Mouse (Mus musculus) kidney, postnatal 25 days (tissue): ENCODE measurements at regions not wholly inside any gene's neighbourhood (a gene's known extent, or its start where the extent isn't known, plus 50 kb on each side); places are given as distances from the start of the nearest gene placed in this dataset.

Source experiments
- DNase-seq, 2 experiments: peaks; one replicate each; pipeline ENCODE4 v3.0.0; 2021; ENCODE audit warnings: mixed read lengths in 2 of 2

DNA sequence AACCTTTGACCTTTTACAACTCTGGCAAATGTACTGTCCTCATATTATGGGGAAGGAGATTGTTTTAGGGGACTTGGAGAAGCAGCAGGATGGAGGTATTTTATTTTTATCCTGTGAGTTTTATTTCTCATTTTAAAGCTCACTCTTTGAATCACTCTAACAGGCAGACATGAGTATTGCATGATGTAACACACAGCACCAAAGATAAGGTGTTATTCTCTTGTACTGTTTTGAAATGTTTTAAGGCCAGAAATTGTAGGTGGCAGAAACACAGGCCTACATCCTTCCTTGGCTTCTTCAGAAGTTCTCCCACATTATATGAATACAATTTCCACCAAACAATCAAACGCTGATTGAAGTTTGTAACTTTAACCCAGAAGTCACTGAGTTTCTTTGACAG is 377.9 kb upstream of the Nr2f1 start:
- no peak for DNase-seq

DNA sequence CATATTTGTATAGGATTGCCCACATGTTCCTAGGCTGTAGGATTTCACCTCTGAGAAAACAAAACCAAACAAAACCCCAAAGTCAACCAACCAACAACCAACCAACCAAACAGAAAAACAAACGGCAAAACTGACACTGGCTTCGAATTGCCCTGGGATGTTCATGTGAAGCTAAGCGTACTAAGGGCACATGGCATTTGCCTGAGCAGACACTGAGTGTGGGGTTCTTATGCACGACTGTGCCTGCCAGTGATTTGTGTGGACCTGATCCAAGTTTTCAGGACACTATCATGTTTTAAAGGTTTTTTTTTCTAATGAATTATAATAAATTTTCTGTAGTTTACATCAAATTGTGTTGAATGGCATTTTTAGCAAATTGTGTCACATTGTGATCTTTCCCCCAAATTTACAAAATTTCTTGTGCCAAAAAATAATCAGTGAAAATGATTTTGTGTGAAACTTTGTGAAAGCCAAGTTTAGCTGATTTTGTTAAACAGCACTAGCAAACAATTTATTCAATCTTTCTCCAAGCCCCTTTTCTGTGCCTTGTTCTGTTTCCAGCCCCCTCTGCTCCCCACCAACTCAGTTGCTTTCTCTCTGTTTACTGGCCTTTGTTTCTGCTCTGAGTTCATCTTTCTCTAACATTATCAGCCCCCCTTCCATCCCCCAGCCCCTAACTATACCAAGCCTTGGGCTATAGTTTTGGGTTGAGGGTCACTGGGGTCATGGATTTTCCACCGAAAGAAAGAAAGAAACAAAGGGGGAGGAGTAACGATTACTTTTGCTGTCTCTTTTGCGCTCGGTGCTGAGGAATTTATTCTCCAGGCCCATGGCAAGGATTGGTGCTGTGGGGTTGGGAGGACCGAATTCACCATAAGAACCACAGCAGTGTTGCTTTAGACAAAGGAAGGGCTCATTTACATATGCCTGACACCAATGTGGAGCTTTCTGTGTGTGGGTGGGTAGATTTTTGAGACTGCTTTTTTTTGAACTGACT is 377.0 kb upstream of the Nr2f1 start:
- DNase-seq = no peak

DNA sequence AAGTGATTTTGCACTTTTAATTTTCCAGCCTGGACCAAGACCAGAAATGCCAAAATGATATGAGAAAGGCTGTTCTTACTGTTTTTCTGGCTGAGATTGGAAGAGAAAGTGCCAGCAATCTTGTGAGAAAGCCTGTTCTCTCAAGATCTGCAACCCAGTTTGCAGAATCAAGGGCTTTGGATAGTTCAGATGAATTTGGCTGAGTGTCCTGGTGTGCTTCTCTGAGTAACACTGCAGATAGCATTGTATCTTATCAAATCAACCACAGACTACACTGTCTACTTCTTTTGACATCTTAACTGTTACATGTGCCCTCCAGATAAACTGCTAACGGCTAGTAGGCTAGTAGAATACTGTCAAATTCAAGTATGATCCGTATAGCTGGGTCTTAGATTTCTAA is 371.5 kb upstream of the Nr2f1 start:
- no peak for DNase-seq

DNA sequence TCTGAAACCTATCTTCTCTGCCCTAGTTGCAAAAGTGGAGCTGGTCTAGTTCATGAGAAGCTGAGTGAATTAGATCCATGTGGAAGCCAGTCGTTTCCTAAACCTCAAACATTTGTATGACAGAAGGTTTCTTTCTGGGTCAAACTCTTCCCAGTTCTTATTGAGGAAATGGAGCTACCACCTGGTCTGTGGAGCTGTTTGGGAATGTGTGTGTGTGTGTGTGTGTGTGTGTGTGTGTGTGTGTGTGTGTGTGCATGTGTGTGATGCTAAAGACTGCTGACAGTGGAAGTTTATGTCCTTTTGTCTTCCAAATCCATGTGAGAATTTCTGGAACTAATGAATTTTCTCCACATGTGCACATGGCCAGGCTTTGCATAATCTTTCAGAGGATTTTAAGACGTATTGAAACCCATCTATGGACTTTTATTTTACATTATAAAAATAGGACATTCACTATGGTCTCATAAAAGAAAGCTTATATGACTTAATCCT is 324.9 kb upstream of the Nr2f1 start:
- DNase-seq = no peak

DNA sequence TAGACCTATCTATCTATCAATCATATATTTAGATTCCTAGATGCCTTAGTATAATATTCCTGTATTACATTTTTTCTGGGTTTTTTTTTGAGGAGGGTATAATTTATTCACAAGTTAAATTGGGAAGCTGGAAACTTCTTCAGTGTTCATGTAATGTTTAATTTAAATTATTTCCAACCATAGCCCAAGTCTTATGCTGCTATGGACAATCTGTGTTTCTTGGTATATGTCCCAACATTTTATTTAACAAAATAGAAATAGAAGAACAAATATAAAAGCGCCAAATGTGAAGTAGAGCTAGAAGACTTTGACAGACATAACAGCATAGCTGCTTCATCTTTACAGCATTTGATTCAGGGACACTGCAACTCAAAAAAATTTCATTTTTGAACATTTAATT is 321.2 kb upstream of the Nr2f1 start:
- no peak for DNase-seq

DNA sequence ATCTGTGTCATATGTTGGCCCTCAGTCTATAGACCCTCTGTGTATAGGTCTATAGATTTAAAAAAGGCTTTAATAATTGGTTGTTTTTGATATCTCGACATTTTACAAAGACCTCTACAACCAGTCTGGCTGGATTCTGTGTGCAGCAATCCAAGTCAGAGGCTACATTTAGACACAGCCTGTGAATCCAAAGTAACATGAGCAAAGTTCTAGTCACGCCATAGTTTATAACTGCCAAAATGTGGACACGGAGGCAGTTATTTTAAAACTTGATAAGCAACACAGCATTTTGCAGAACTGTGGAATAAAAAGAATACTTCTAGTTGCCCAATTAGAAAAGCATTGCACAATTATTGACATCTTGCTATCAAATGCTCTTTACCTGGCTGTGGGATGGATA is 320.6 kb upstream of the Nr2f1 start:
- no peak for DNase-seq

DNA sequence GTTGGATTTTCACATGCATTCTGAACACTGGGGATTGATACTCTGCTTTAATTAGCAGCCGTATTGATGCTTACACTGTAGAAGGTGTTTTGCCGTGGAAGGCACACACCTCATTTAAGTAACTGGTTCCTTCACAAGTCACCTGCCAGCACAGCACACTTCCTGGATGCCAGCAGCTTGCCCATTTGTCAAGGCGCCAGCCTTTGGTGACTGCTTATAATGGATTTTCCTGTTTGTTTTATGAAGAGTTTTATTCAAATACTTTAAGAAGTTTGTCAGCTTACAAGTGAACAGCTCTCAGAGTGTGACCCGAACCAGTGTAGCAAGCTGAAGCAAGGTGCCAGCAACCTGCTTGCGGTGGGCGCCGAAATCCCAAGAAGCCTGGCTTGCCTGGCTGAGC is 301.0 kb upstream of the Nr2f1 start:
- peak; percentile 2 to 31 for DNase-seq

DNA sequence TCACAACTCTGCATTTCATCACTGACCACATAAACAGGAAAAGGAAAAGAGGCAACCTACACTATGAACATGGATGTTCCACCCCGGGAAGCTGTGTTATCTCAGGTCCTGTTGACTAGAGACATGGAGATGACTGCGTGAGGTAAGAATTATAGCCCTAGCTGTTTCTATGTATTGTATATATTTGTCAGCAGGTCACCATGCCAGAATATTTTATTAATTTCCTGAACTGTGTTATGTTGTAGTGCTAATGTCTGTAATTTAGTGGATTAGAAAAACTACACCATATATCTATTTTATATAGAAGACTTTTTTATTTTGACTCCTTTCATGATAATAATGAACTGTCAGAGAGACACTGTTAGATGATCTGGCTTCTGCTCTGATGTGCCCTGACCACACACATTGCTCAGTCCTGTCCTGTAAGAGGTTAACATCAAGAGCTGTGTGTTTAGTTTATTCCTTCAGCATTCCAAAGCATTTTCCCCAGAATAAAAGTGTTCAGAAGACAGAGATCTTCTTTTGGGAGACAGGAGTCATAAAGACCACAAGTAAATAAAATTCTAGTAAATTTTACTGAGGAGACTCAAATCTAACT is 284.3 kb upstream of the Nr2f1 start:
- DNase-seq = no peak

DNA sequence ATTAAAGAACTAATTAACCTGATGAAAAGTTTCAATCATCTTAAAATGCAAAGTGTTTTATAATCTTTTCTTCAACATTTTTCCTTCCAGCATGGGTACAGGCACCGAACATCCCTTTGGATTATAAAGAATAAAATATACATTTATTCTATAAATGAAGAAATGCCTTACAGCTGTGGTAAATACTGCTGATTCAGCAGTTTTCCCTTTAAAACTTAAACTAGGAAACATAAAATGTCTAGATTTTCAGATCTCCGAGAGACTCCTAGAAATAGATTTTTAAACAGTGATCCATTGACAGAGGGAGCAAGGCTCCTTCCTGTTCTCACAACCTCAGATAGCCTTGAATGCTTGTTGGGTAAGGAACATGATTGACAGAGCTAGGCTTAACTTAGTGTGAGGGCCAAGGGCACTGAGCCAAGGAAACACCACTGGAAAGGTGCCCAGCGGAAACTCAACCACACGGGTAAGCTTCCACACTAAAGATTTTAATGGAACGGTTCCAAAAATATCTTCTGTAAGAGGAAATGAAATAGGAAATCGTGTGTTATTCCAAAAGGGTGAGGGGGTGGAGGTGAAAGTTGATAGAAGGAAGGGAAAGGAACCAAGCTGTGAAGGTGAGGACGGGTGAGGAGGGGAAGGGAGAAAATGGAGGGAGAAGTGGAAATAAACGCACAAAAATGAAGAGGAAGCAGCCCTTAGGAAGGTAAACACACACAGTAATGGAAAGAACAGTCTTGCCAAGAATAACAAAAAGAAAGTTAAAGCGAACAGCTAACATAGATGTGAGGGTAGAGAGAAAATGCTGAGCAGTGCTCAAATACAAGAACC is 283.6 kb upstream of the Nr2f1 start:
- peak; percentile 81 for DNase-seq

DNA sequence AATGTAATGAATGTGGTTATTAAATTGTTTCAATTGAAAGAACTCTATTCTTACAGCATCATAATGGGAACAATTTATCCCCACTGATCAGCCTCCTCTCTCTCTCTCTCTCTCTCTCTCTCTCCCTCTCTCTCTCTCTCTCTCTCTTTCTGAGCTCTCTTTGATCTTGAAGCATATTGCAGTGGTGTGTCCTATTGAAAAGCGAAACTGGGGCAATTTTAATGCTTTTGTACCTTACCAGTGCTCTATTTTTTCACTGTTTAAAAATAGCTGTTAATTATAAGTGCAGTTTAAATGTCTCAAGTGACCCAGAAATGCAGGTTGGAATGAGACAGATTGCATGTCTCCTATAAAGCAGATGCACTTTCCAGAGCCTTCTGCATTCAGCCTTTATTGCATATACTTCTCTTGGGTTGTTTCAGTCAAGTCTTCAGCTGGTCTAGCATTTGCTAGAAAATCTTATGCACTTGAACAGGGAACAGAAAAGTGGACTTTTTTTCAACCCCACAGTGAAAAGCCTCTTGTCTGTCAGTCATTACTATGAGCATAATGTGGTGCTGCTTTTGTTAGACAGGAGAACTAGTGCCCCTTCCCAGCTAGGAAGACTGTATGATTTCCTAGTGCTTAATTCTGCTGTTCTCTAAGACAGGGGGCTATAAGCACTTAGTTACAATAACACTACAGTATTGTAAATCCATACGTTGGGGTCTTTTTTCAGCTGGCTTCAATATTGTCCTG is 251.9 kb upstream of the Nr2f1 start:
- DNase-seq = no peak

DNA sequence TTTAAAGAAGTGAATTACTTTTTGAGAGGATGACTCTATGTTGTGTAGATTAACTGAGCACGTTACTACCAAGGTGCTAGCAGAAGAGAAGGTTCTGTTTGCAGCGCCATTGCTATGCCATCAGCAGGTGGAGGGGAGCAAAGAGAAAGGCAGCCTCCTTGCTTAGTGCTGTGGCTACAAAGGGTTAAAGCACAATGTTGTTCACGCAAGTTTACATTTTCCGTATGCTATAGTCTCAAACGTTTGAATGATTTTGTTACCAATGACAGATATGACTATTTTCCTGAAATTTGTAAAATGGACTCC is 247.1 kb upstream of the Nr2f1 start:
- no peak for DNase-seq

DNA sequence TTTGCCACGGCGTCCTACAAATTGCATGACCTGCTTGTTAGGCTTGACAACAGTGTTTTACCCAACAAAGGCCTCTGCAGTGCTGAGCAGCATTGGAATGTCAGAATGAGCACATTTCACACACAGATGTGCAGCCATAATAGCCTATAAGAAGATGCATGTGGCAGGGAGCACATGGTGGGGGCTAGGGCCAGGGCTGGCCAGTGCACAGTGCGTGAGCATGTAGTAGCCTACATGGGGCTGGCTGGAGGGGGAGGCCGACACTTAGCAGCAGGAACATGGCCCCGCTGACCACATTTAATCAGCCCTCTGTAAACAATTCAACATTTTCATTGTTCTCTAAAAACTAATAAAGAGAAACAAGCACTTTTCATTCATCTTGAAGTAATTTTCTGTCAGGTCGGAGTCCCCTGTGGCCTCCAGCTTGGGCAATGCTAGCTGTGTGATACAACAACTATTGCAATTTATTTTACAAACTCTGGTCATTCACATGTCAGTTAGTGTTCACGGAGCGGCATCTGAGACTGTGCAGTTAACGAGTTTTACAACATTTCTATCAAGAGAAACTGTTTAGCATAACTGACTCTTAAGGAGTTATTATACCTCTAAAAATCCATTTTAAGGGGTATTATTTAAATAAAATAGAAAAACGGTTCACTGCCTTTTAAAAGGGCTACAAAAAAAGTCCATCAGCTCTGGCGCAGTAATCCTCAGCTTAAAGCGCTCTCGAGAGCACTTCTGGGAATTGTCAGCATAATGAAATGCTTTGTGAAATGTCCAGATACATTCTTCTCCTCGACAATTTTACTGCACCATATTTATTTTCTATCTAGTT is 246.6 kb upstream of the Nr2f1 start:
- DNase-seq = no peak

DNA sequence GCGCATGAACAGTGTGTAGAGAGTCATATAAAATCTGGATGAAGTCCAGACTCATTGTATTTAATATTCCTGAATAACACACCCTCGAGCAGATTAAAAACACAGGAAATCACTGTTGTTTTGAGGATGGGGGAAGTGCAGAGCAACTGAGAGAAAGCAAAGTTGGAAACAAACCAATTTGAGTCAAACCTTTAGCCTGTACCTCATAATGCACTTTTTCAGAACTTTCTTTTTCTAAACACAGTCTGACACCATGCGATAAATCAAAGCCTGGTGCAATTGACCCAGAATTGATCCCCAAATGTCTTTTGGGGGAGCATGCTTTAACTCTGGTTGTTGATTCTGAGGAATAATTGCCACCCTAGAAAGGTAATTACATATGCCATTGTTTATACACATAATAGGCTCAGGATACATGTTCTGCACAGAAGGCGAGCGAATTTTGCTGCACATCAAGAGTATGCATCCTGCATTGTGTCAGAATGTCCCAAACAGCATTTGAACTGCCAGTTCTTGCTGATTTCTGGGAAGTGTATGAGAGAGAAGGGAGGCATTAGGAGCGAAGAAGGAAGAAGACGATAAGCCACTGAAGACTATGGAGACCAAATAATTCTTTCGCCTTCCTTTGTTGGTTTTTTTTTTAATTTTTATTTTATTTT is 245.3 kb upstream of the Nr2f1 start:
- no peak for DNase-seq

DNA sequence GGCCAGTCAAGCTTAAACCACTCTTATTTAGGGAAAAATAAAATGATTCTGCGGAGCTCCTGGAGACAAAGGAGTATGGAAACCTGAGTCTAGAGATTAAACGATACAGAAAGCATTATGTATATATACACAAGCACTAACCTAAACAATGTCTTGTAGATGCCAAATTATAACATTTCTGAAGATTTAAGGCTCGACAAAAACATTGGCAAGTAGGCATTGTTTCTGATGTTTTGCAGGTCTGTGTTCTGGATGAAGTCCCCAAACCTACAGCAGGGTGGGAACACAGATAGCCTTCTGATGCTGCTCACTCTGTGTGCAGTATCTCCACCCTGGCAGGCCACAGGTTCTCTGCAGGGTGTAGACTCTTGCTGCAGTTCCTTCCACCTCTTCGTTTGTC is 228.9 kb upstream of the Nr2f1 start:
- no peak for DNase-seq

DNA sequence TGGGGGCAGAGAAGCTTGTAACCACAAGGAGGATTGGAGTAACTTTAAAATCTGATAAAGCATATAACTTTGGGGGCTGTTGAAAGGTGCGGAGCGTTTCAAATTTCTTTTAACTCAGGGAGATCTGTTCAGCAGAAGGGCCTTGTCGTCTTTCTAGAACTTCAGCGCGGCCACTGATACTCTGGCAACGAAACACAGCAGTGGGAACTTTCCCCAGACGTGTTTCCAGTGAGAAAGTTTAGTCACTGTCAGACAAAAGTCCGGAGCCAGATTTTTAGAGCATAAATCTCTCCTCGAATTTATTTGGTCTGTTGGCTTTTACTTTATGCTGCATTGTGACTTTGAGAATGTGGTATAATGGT is 228.5 kb upstream of the Nr2f1 start:
- DNase-seq = no peak

DNA sequence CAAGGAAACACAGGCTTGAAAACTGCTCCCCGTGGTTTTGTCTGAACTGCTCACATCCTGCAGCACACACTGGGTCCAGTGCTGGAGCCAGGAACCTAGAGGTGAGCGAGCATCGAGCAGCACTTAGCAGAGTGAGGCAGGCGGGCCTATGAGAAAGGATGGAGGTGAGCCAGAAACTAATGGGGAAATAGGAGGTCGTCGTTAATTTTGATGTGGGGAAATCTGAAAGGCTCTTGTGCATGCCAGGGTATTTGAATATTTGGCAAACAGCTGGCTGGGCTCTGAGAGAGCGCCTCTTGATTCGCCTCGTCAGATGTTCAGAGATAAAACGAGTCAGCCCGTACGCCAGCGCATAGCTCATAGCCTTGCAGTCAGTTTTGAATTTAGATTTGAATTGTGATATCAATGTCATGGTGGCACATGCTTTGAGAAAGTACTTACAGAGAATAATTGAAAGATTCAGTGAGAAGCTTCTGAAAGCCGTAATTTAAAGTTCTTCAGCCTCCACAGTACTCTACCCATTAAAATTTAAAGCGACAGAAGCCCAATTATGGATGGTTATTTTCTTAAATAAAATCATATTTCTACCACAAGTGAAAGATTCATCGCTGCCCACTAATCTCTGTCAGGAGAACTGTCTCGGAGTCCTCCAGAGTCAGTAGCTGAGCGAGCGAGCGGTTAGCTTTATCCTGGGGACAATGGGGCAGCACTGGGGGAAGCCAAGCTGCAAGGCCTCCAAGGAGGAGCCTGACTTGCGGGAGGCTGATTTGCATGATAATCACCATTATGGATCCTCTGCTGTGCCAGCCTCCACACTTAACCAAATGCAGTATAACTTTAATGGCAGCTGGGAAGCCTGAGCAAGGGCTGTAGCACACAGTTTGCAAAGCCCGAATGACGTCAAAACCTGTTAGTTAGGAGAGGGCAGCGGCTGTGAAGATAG is 227.9 kb upstream of the Nr2f1 start:
- DNase-seq = peak; percentile 2 to 26

DNA sequence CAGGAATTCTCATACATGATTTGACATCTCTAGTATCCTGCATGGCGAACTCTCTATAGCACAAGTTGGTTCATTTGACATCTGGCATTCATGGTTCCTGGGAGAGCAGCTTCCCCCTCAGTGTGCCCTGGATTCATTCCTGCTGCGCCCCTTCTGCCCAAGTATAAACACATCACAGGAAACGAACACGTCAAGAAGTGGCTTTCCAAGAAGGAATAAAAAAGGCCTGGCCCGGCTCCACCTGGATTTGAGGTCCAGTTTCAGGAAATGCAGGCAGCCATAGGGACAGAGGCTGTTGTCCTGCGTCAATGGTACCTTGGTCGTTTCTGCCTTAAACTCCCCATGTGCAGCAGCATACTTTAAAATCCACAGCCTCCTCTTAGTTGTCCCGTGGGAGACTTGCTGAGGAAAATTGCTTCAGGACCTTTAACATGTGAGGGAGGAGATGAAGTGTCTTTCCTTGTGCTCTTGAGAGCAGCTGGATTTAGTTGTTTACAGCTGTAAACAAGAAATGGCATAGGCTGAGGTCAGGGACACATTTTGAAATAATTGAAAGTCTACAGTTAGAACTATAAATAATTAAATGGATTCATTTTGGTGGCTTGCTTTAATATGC is 226.9 kb upstream of the Nr2f1 start:
- DNase-seq = no peak

DNA sequence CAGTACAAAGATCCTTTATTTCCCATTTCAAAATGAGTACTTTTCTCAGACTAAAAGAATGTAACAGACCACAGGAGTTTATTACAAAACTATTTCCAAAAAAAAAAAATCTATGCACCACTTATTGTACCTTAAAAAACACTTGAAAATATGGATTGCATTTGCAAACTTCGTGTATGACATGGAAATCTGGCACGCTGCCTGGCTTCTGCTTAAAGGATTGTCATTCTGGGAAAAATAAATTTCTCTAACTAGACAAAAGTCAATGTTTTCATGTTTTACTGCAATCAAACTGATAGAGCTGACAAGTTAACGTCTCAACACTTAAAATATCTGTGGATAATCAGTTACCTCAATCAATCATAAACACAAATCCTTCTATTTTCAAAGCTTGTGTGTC is 205.5 kb upstream of the Nr2f1 start:
- DNase-seq = no peak

DNA sequence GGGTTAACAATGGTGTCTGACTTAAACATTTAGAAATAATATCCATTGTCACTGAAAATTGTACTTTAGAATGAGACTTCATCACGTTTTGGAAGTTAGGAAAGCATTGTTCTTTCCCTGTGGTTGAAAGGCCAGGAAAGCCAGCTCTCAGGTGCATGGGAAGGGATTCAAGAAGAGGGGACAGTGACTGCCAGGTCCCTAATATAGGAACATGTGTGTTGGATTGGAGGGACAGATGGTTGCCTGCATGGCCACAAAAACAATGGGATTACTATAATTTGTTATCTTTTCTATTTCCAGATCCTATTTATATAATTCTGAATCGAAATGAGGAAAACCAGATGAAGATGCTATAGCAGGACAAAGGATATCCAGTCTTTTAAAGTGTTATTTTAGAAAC is 184.2 kb upstream of the Nr2f1 start:
- no peak for DNase-seq

DNA sequence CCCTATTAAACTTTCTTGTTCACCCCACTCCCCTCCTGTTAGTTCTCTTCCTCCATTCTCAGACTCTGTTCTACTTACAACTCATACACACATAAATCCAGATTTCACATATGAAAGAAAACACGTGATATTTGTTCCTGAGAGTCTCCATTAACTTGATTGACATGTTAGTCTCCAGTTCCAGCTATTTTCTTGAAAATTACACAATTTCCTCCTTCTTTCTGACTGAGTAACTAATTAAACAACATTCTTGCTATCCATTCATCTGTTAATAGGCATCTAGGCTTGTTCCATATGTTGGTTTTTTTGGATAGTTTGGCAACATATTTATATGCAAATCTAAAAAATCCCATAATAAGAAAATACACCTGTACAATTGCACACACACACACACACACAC is 161.7 kb upstream of the Nr2f1 start:
- no peak for DNase-seq
